10 mouse cellular contexts compared by ENCODE assay signal in the genomic region with DNA sequence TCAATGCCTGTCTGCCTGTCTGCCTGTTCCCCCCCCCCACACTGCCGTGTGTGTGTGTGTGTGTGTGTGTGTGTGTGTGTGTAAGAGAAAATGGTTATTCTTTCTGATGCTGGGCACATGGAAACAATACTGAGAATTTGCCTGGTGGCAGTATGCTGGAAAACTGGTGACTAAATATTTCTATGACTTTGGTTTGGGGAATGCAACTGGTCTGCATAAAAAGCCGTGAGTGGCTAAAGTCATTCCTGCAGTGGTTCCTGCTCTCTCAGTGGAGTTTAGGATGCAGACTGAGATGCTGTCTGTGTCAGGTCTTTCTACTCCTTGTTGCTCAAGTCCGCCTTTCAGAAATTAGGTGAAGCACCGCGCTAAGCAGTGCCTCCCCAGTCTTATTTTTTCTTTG. TPM values are rescaled to one million over a fixed set of nuclear protein-coding genes. Genes with fewer than 3 reads are reported as not detected.
DNase-seq lines count a peak whose midpoint lies in the region; ATAC-seq and TF ChIP-seq lines count a peak whose summit lies in the region.
"Had no signal": no experiment of that assay in that cellular context is flagged by ENCODE, and none has a peak within 500 bp of the region (broad histone marks: within the 10 kb centered on the region; RNA-seq: fewer than 3 reads in every experiment).

No protein-coding gene starts in this region.

- no peak for DNase-seq in liver, embryonic 11.5 days (ENCODE audit: low spot score)
- no peak for DNase-seq in liver
- DNase-seq in forebrain, embryonic 11.5 days (ENCODE audit: low spot score) = no peak
- no peak for DNase-seq in layer of hippocampus, postnatal 14 days (ENCODE audit: low spot score in 2 of 2)
- DNase-seq in gastrocnemius, adult 18-20 months (ENCODE audit: low spot score) = no peak
- DNase-seq: lung, adult 2 months; spleen, adult 18-20 months had no signal

- no peak for TF ChIP-seq CTCF in intestine, postnatal 0 days (IDR thresholded peaks at IDR 0.05; ENCODE audit: low read depth)

- H3K36me3 ChIP-seq in liver, embryonic 11.5 days (ENCODE audit: control insufficient read depth, insufficient read depth, low read length) = no peaks in the 10 kb centered on the region
- no peaks in the 10 kb centered on the region for H3K36me3 ChIP-seq in forebrain, embryonic 11.5 days (ENCODE audit: control insufficient read depth, insufficient read depth, low read length)
- no peaks in the 10 kb centered on the region for H3K36me3 ChIP-seq in intestine, postnatal 0 days (ENCODE audit: control insufficient read depth, insufficient read depth)
- H3K36me3 ChIP-seq in neural tube, embryonic 14.5 days (ENCODE audit: control insufficient read depth, insufficient read depth, low read length) = no peaks in the 10 kb centered on the region

- peak overlapping the region; percentile 65 for H3K4me2 ChIP-seq in liver, embryonic 11.5 days
- peak overlapping the region; percentile 58 for H3K4me2 ChIP-seq in forebrain, embryonic 11.5 days (ENCODE audit: low read depth, low read length, severe bottlenecking)
- H3K4me2 ChIP-seq in intestine, postnatal 0 days (replicated peaks; ENCODE audit: low read depth) = peak overlapping the region; percentile 66
- peak overlapping the region; percentile 30 for H3K4me2 ChIP-seq in neural tube, embryonic 14.5 days (ENCODE audit: low read depth, low read length)

- H3K9me3 ChIP-seq in liver, embryonic 11.5 days (ENCODE audit: control insufficient read depth, low read length) = no peaks in the 10 kb centered on the region
- H3K9me3 ChIP-seq in forebrain, embryonic 11.5 days (ENCODE audit: control insufficient read depth, low read length) = no peaks in the 10 kb centered on the region
- no peaks in the 10 kb centered on the region for H3K9me3 ChIP-seq in intestine, postnatal 0 days (ENCODE audit: control insufficient read depth)
- no peaks in the 10 kb centered on the region for H3K9me3 ChIP-seq in neural tube, embryonic 14.5 days (ENCODE audit: control insufficient read depth, low read length)

- H3K27me3 ChIP-seq in liver, embryonic 11.5 days (replicated peaks; ENCODE audit: control insufficient read depth, insufficient read depth, low read length) = no peaks in the 10 kb centered on the region; the same call in none of the 2 replicates
- no peaks in the 10 kb centered on the region for H3K27me3 ChIP-seq in forebrain, embryonic 11.5 days (ENCODE audit: control insufficient read depth, insufficient read depth, low read length)
- no peaks in the 10 kb centered on the region for H3K27me3 ChIP-seq in intestine, postnatal 0 days (replicated peaks; ENCODE audit: control insufficient read depth, insufficient read depth, low read length)
- H3K27me3 ChIP-seq in neural tube, embryonic 14.5 days (ENCODE audit: control insufficient read depth, insufficient read depth, low read length) = no peaks in the 10 kb centered on the region
- H3K27me3 ChIP-seq: Patski had no signal

- peak overlapping the region; percentile 29 for H3K4me3 ChIP-seq in liver, embryonic 11.5 days (ENCODE audit: low read depth, low read length)
- H3K4me3 ChIP-seq in forebrain, embryonic 11.5 days (ENCODE audit: low read depth, low read length) = peak overlapping the region; percentile 54
- H3K4me3 ChIP-seq in intestine, postnatal 0 days (ENCODE audit: low read depth, low read length) = peak overlapping the region; percentile 63; the same call in 1 of the 2 replicates
- H3K4me3 ChIP-seq in neural tube, embryonic 14.5 days (ENCODE audit: low read depth, low read length) = peak overlapping the region; percentile 38; the same call in 1 of the 2 replicates

- no peak overlapping the region for H3K27ac ChIP-seq in liver, embryonic 11.5 days (ENCODE audit: low read depth, low read length)
- H3K27ac ChIP-seq in forebrain, embryonic 11.5 days (ENCODE audit: low read depth, low read length) = no peak overlapping the region
- H3K27ac ChIP-seq in intestine, postnatal 0 days (ENCODE audit: low read depth, low read length) = no peak overlapping the region
- no peak overlapping the region for H3K27ac ChIP-seq in neural tube, embryonic 14.5 days (ENCODE audit: low read depth, low read length)

- H3K9ac ChIP-seq in liver, embryonic 11.5 days (ENCODE audit: low read depth, low read length) = no peak overlapping the region; the same call in 1 of the 2 replicates
- H3K9ac ChIP-seq in forebrain, embryonic 11.5 days (ENCODE audit: low read length) = peak overlapping the region; percentile 85; the same call in 1 of the 2 replicates
- no peak overlapping the region for H3K9ac ChIP-seq in intestine, postnatal 0 days (ENCODE audit: low read depth, low read length)
- H3K9ac ChIP-seq in neural tube, embryonic 14.5 days (replicated peaks; ENCODE audit: low read depth, low read length) = no peak overlapping the region

- H3K4me1 ChIP-seq in liver, embryonic 11.5 days (replicated peaks; ENCODE audit: control insufficient read depth, insufficient read depth, low read length) = no peaks in the 10 kb centered on the region; the same call in 1 of the 2 replicates
- 0 out of 2 replicates have a peak, but pooled peaks cover 2% of the 10 kb centered on the region for H3K4me1 ChIP-seq in forebrain, embryonic 11.5 days (replicated peaks; ENCODE audit: control insufficient read depth, insufficient read depth, low read length)
- no peaks in the 10 kb centered on the region for H3K4me1 ChIP-seq in intestine, postnatal 0 days (replicated peaks; ENCODE audit: control insufficient read depth, insufficient read depth, low read length)
- H3K4me1 ChIP-seq in neural tube, embryonic 14.5 days (ENCODE audit: control insufficient read depth, insufficient read depth, low read length) = no peaks in the 10 kb centered on the region

- WGBS in liver, embryonic 11.5 days = 51% methylated on average over 5 of the region's 5 CpGs
- 20% methylated on average over 5 of the region's 5 CpGs for WGBS in forebrain, embryonic 11.5 days
- 33% methylated on average over 5 of the region's 5 CpGs for WGBS in intestine, postnatal 0 days
- 25% methylated on average over 5 of the region's 5 CpGs for WGBS in neural tube, embryonic 14.5 days

- no peak for ATAC-seq in liver, embryonic 11.5 days (replicated peaks; ENCODE audit: low FRiP score)
- no peak for ATAC-seq in forebrain, embryonic 11.5 days (replicated peaks; ENCODE audit: low FRiP score)
- no peak for ATAC-seq in intestine, postnatal 0 days
- no peak for ATAC-seq in neural tube, embryonic 14.5 days (ENCODE audit: low read depth)
- ATAC-seq: Patski had no signal

RNA-seq across cellular contexts. Expression of gene Dlg3, which starts 10.9 kb away (rescaled TPM):
- 2.7 and 3.0 TPM in 2 replicates for polyA plus RNA-seq in liver, embryonic 11.5 days (2014; fragmentation: Nextera tagmentation; extraction: Ambion mirVana)
- 7.6 and 9.5 TPM in 2 replicates for polyA plus RNA-seq in forebrain, embryonic 11.5 days (2014; fragmentation: Nextera tagmentation; extraction: Ambion mirVana)
- 2.2 and 2.9 TPM in 2 replicates for polyA plus RNA-seq in intestine, postnatal 0 days (2015; fragmentation: Nextera tagmentation; extraction: Ambion mirVana)
- polyA plus RNA-seq in neural tube, embryonic 14.5 days (2014; fragmentation: Nextera tagmentation; extraction: Ambion mirVana) = 11.9 and 12.9 TPM in 2 replicates
- 100 to 1,000 TPM; 138 to 153 TPM for total RNA-seq in layer of hippocampus, postnatal 14 days (2021)
- 1 to 10 TPM; 1.1 to 1.9 TPM for total RNA-seq in gastrocnemius, adult 18-20 months (2021)

RNA-seq across cellular contexts. Expression of gene Gdpd2, which starts 48.7 kb away (rescaled TPM):
- 0.14 and 0.19 TPM in 2 replicates for polyA plus RNA-seq in liver, embryonic 11.5 days (2014; fragmentation: Nextera tagmentation; extraction: Ambion mirVana)
- polyA plus RNA-seq in forebrain, embryonic 11.5 days (2014; fragmentation: Nextera tagmentation; extraction: Ambion mirVana) = 6.4 and 6.5 TPM in 2 replicates
- 7.2 and 7.7 TPM in 2 replicates for polyA plus RNA-seq in intestine, postnatal 0 days (2015; fragmentation: Nextera tagmentation; extraction: Ambion mirVana)
- 40.8 and 43.5 TPM in 2 replicates for polyA plus RNA-seq in neural tube, embryonic 14.5 days (2014; fragmentation: Nextera tagmentation; extraction: Ambion mirVana)
- 10 to 100 TPM; 13.1 to 19.1 TPM for total RNA-seq in layer of hippocampus, postnatal 14 days (2021)
- total RNA-seq in gastrocnemius, adult 18-20 months (2021) = not detected
